Mouse (Mus musculus) megakaryocyte-erythroid progenitor cell, adult 5-6 weeks (primary cell): ENCODE results near the gene Il11ra1. TPM values are rescaled to one million over a fixed set of nuclear protein-coding genes. Genes with fewer than 3 reads are reported as not detected.
A peak's percentile ranks its signal among the peaks of the same experiment; 100 is the strongest.

ENCODE experiments used
- ATAC-seq: replicated peaks from 2 replicates; pipeline ENCODE4 v1.8.0; 2016; ENCODE audit warnings: mild to moderate bottlenecking, inconsistent platforms; ENCODE audit not compliant: severe bottlenecking, poor library complexity, low FRiP score, low TSS enrichment
- total RNA-seq, 2 experiments: library from RNA; stranded (forward) in 1 of 2; stranded (reverse) in 1 of 2; fragments of 200-1000, 215-1000 nt in 1 of 2; fragments of >200 nt in 1 of 2; fragmentation: Nextera tagmentation in 1 of 2; gene quantifications; 2 replicates each; pipeline ENCODE4 v1.2.3; 2014 to 2017

Gene Il11ra1
- total RNA-seq, 2 experiments from 2014 or later = 36.0 to 39.9 TPM

GRCm38 (mm10) chr4:41704651-41705050 lies 4.9 kb downstream of the Il11ra1 start:
- ATAC-seq = no peak

GRCm38 (mm10) chr4:41705922-41706754 lies 6.3 kb downstream of the Il11ra1 start:
- ATAC-seq = no peak

DNA sequence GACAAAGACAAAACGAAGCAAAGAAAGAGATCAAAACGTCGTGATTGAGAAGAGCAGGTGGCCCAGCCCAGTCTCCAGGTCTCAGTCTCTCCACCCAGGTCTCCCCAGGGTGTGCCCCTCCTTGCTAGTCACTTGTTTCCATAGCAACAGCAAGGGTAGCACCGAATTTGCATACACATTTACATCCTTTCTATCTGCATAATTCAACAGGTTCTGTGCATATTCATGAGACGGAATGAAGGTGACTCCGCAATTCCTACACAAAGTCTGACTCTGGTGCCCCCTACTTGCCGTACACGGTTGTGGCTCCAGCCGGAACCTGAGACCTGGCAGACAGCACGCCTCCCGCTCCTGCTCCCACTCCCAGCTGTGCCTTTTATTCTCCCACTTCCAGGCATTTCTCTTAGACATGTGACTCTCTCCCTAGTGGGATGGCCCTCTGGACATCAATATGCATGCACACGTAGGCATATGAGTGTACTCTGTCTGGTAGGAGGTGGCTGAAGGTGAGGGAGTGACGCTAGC lies 7.3 kb downstream of the Il11ra1 start:
- ATAC-seq = peak; percentile 92

DNA sequence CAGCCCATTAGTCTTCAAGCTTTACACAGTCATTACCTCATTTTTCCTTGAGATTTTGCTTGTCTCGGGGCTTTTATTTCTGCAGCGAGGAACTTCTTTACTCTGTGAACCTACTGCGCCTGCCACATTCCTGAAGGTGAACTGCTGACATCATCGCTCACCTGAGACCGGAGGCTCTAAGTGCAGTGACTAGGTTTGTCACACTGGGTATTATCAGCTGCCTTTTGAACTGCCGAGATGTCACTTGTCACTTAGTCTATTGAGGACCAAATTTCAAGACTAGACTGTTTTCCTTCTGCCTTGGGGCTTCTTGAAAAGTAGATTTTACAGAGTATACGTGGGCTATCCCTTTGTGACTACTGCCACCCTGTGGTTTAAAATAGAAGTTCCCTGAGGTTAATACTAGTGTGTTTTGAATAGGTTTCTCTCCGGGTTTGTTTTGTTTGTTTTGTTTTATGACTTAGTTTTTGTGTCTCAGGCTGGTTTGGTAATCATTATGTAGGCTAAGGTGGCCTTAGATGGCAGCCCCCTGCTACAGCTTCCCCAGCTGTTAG lies 8.5 kb downstream of the Il11ra1 start:
- 0 out of 2 replicates have a peak, but pooled peaks have one; percentile 49 for ATAC-seq

DNA sequence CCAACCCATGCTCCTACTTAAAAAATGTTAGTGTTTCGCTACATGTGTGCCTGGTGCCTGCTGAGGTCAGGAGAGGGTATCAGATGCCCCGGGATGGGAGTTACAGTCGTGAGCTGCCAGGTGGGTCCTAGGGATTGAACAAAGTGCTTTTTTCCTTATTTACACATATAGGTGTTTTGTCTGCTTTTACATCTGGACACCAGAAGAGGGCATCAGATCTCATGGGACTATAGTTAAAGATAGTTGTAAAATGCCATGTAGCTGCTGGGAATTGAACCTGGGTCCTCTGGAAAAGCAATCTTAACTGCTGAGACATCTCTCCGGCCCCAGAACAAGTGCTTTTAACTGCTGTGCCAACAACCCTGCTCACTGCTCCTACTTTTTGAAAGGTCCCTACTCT lies 10.4 kb downstream of the Il11ra1 start:
- no peak for ATAC-seq

GRCm38 (mm10) chr4:41711705-41712375 lies 12.1 kb downstream of the Il11ra1 start:
- ATAC-seq = no peak

GRCm38 (mm10) chr4:41712421-41713196 lies 12.8 kb downstream of the Il11ra1 start:
- ATAC-seq = peak; percentile 9

GRCm38 (mm10) chr4:41713197-41714067 lies 13.6 kb downstream of the Il11ra1 start, which contains the start of gene Rpp25l:
TSS of gene Rpp25l (minus strand) at chr4:41713534.
- ATAC-seq = peak; percentile 55

GRCm38 (mm10) chr4:41714276-41714675 lies 14.5 kb downstream of the Il11ra1 start:
- ATAC-seq = peak; percentile 43; the same call in 1 of the 2 replicates

- ATAC-seq = no peak
Measured at GRCm38 (mm10) chr4:41715082-41715481, 15.3 kb downstream of the Il11ra1 start.

DNA sequence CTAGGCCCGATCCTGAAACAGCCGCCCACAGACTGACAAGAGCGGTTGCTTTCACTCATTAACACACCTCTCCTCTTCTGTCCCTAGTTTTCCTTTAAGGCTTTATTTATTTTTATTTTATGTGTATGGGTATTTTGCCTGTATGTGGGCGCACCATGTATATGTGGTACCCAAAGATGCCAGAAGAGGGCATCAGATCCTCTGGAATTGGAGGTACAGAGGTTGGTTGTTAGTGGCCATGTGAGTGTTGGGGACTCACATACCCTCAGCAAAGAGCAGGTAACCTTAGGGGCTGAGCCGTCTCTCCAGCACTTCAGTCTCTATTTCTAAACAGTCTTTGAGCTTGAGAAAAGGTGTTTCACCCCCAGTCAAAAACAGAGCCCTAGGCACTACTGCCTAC lies 15.8 kb downstream of the Il11ra1 start:
- ATAC-seq = no peak

DNA sequence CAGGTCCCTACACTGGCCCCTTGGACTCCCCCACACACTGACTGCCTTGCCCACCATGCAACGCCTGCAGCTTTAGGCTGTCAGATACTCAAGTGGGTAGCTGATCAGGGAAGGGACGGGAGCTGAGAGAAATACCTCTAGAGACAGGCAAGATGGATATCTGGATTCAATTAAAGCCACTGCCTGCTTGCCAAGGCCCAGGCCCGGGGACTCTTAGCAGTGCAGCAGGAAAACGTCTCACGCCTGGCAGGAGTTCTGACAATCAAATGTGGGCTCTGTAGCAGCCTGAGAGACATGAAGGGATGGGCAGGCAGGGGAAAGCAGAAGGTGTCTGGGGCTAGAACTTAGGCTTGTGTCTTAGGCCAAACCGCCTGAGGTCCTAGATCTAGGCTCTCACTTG lies 17.0 kb downstream of the Il11ra1 start:
- ATAC-seq = no peak

GRCm38 (mm10) chr4:41722918-41723351 lies 23.1 kb downstream of the Il11ra1 start, which contains the start of gene Dctn3:
TSS of gene Dctn3 (minus strand) at chr4:41723170.
- peak; percentile 96 for ATAC-seq

- no peak for ATAC-seq
Measured at GRCm38 (mm10) chr4:41726826-41727621, 27.2 kb downstream of the Il11ra1 start.

DNA sequence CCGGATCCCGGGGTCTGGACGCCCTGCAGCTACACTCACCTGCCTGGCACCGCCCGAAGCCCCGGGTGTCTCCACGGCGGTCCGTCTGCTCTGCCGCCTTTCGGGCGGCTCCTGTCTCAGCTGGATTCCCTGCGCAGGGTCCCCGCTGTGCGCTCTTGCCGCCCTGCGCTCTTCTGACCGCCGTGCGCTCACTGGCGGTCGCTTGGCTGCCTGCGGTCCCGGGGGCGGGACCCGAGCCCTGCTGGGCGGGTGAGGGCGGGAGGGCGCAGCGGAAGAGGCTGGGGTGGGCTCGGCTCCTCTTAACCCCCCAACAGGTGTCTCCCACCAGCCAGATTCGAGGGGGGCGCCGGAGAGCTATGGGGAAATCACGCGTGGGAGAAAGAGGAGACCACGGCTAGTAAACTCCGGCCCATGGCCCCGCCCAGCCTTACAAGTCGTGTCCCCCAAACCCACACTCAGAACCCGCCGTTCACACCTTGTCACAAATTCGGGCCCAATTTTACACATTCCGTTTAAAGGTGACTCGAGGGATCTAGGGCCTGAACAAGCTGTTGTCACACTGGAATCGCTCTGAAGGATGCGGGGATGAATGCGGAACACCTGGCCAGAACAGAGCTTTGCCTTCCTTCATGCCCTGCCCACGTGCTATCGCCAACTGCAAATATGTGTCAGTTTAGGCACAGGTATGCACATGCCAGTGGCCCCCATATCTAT lies 31.4 kb downstream of the Il11ra1 start, which contains the start of gene Arid3c:
Arid3c (minus strand) TSS at position 91 of the 714 bp plus-strand sequence.
- ATAC-seq = no peak

DNA sequence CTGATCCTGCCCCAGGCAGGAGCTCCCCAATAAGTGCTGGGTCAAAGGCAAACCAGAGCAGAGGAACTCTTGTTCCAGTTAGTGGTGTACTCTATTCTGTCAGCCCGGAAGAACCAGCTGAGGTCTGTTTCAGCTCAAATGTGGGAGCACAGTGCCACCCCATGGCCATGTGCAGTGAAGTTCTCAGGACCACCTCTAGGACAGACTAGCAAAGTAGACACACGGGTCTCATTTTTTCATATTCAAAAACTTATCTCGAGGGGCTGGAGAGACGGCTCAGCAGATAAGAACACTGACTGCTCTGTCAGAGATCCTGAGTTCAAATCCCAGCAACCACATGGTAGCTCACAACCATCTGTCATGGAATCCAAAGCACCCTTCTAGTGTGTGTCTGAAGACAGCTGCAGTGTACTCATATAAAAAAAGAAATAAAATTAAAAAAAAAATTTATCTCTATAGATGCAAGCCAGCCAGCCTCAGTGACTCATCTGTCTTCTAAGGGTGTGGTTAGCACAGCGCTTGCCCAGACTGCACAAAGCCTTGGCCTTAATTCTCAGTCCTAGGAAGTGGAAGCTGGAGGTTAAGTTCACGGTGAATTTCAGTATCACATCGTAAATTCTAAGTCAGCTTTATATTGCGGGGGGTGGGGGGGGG lies 37.9 kb downstream of the Il11ra1 start:
- peak; percentile 66 for ATAC-seq
